Mouse (Mus musculus): ENCODE measurements at regions not wholly inside any gene's neighbourhood (a gene's known extent, or its start where the extent isn't known, plus 50 kb on each side); places are given as distances from the start of the nearest gene placed in this dataset.

- H3K36me3 ChIP-seq (replicated peaks): no peaks in the 10 kb centered on the region
- H3K4me1 ChIP-seq (ENCODE audit: insufficient read depth, low read depth, low read length): no peaks in the 10 kb centered on the region
- ATAC-seq (ENCODE audit: extremely low read depth, insufficient number of reproducible peaks, low FRiP score, poor library complexity, severe bottlenecking) (no peak), DNase-seq (ENCODE audit: low spot score) (no peak)
- H3K27me3 ChIP-seq (ENCODE audit: insufficient read depth, low read length): no peaks in the 10 kb centered on the region
- H3K4me3 ChIP-seq (ENCODE audit: low read depth, low read length): no peak overlapping the region
- TF ChIP-seq GATA1 (IDR thresholded peaks at IDR 0.05; ENCODE audit: borderline replicate concordance, low read length): no peak
- no peak for TF ChIP-seq TAL1 (conservative IDR thresholded peaks at IDR 0.05; ENCODE audit: low read depth, low read length)
- TF ChIP-seq GATA2 (IDR thresholded peaks at IDR 0.05; ENCODE audit: borderline replicate concordance, low read depth, low read length): no peak
- TF ChIP-seq CTCF (IDR thresholded peaks at IDR 0.05; ENCODE audit: low read depth, low read length): no peak
- H3K9me3 ChIP-seq (replicated peaks): peaks cover 21% of the 10 kb centered on the region
Observed at GRCm38 (mm10) chr10:125802923-125803583, 162.9 kb upstream of the Lrig3 start.

DNA sequence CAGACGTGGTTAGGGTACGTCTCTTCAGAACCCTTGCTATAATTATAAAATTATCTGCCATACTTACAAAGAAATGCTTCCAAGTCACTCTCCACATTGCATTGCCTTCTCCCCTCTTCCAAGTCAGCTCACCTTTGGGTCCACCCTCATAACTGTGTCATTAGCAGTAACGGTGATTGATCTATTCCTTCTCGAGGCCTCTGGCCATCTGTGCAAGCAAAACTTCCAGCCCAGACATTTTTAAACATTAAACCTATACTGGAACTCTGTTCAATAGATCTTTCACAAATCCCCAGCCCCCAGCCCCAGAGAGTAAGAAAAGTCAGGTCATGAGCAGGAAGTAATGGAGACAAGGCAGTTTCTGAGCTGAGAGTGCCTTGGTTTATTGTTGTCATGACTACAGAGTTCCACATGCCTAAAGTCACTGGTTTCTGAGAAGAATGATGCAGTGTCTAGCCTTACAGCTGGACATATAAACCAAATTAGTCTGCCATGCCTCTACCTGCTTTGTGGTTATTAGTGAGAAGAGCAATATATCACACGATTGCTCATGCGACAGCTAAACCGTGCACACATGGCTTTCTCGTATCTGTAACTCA lies 156.1 kb upstream of the Lrig3 start:
- ATAC-seq (ENCODE audit: extremely low read depth, insufficient number of reproducible peaks, low FRiP score, poor library complexity, severe bottlenecking) (no peak), DNase-seq (ENCODE audit: low spot score) (no peak)
- Histone ChIP-seq H3K9me3 (replicated peaks) (peaks cover 39% of the 10 kb centered on the region), H3K27me3 (ENCODE audit: insufficient read depth, low read length) (no peaks in the 10 kb centered on the region), H3K4me1 (ENCODE audit: insufficient read depth, low read depth, low read length) (no peaks in the 10 kb centered on the region), H3K4me3 (ENCODE audit: low read depth, low read length) (no peak overlapping the region), H3K36me3 (replicated peaks) (no peaks in the 10 kb centered on the region)
- no peak for TF ChIP-seq TAL1 (conservative IDR thresholded peaks at IDR 0.05; ENCODE audit: low read depth, low read length)
- TF ChIP-seq GATA2 (IDR thresholded peaks at IDR 0.05; ENCODE audit: borderline replicate concordance, low read depth, low read length): no peak
- TF ChIP-seq POLR2AphosphoS5 (IDR thresholded peaks at IDR 0.05; ENCODE audit: insufficient replicate concordance, low read depth, low read length): no peak
- no peak for TF ChIP-seq CTCF (IDR thresholded peaks at IDR 0.05; ENCODE audit: low read depth, low read length)
- TF ChIP-seq GATA1 (IDR thresholded peaks at IDR 0.05; ENCODE audit: borderline replicate concordance, low read length): no peak

- TF ChIP-seq GATA2 (IDR thresholded peaks at IDR 0.05; ENCODE audit: borderline replicate concordance, low read depth, low read length) (no peak), TAL1 (conservative IDR thresholded peaks at IDR 0.05; ENCODE audit: low read depth, low read length) (no peak), GATA1 (IDR thresholded peaks at IDR 0.05; ENCODE audit: borderline replicate concordance, low read length) (no peak), POLR2AphosphoS5 (IDR thresholded peaks at IDR 0.05; ENCODE audit: insufficient replicate concordance, low read depth, low read length) (no peak), CTCF (IDR thresholded peaks at IDR 0.05; ENCODE audit: low read depth, low read length) (no peak)
- no peaks in the 10 kb centered on the region for H3K4me1 ChIP-seq (ENCODE audit: insufficient read depth, low read depth, low read length)
- DNase-seq (ENCODE audit: low spot score) (no peak), ATAC-seq (ENCODE audit: extremely low read depth, insufficient number of reproducible peaks, low FRiP score, poor library complexity, severe bottlenecking) (no peak)
- H3K9me3 ChIP-seq (replicated peaks): peaks cover 42% of the 10 kb centered on the region
- H3K27me3 ChIP-seq (ENCODE audit: insufficient read depth, low read length): no peaks in the 10 kb centered on the region
- H3K36me3 ChIP-seq (replicated peaks): no peaks in the 10 kb centered on the region
- no peak overlapping the region for H3K4me3 ChIP-seq (ENCODE audit: low read depth, low read length)
Observed at GRCm38 (mm10) chr10:125810590-125810989, 155.4 kb upstream of the Lrig3 start.

GRCm38 (mm10) chr10:125814191-125814887 lies 151.6 kb upstream of the Lrig3 start:
- ATAC-seq (ENCODE audit: extremely low read depth, insufficient number of reproducible peaks, low FRiP score, poor library complexity, severe bottlenecking) (no peak), DNase-seq (ENCODE audit: low spot score) (no peak)
- no peaks in the 10 kb centered on the region for H3K4me1 ChIP-seq (ENCODE audit: insufficient read depth, low read depth, low read length)
- no peak overlapping the region for H3K4me3 ChIP-seq (ENCODE audit: low read depth, low read length)
- no peaks in the 10 kb centered on the region for H3K27me3 ChIP-seq (ENCODE audit: insufficient read depth, low read length)
- peaks cover 34% of the 10 kb centered on the region for H3K9me3 ChIP-seq (replicated peaks)
- H3K36me3 ChIP-seq (replicated peaks): no peaks in the 10 kb centered on the region
- TF ChIP-seq POLR2AphosphoS5 (IDR thresholded peaks at IDR 0.05; ENCODE audit: insufficient replicate concordance, low read depth, low read length): no peak
- no peak for TF ChIP-seq GATA2 (IDR thresholded peaks at IDR 0.05; ENCODE audit: borderline replicate concordance, low read depth, low read length)
- no peak for TF ChIP-seq GATA1 (IDR thresholded peaks at IDR 0.05; ENCODE audit: borderline replicate concordance, low read length)
- no peak for TF ChIP-seq CTCF (IDR thresholded peaks at IDR 0.05; ENCODE audit: low read depth, low read length)
- no peak for TF ChIP-seq TAL1 (conservative IDR thresholded peaks at IDR 0.05; ENCODE audit: low read depth, low read length)

GRCm38 (mm10) chr10:125832134-125832533 lies 133.8 kb upstream of the Lrig3 start:
- Histone ChIP-seq H3K9me3 (replicated peaks) (peaks cover 43% of the 10 kb centered on the region), H3K4me1 (ENCODE audit: insufficient read depth, low read depth, low read length) (no peaks in the 10 kb centered on the region), H3K4me3 (ENCODE audit: low read depth, low read length) (no peak overlapping the region), H3K27me3 (ENCODE audit: insufficient read depth, low read length) (no peaks in the 10 kb centered on the region), H3K36me3 (replicated peaks) (no peaks in the 10 kb centered on the region)
- ATAC-seq (ENCODE audit: extremely low read depth, insufficient number of reproducible peaks, low FRiP score, poor library complexity, severe bottlenecking): no peak
- no peak for DNase-seq (ENCODE audit: low spot score)
- no peak for TF ChIP-seq GATA1 (IDR thresholded peaks at IDR 0.05; ENCODE audit: borderline replicate concordance, low read length)
- no peak for TF ChIP-seq CTCF (IDR thresholded peaks at IDR 0.05; ENCODE audit: low read depth, low read length)
- TF ChIP-seq TAL1 (conservative IDR thresholded peaks at IDR 0.05; ENCODE audit: low read depth, low read length): no peak
- TF ChIP-seq POLR2AphosphoS5 (IDR thresholded peaks at IDR 0.05; ENCODE audit: insufficient replicate concordance, low read depth, low read length): no peak
- TF ChIP-seq GATA2 (IDR thresholded peaks at IDR 0.05; ENCODE audit: borderline replicate concordance, low read depth, low read length): no peak

DNA sequence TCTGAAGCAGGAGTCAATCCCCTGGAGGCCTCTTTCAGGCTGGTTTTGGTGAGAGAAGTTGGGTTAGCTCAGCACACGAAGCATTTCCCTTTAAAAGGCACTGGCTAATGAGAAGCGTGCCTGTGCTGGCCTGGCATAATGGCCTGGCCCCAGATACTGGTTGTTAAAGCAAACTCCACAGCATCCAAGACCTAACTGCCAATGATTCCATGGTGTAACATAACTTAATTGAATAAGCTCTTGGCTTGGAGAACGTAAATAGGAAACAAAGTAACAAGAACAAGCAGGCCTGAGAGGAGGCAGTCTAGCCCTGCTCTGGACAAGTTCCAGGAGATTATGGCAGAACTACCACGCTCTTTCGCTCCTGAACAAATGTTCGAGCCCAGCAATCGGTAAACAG lies 133.2 kb upstream of the Lrig3 start:
- Histone ChIP-seq H3K36me3 (replicated peaks) (no peaks in the 10 kb centered on the region), H3K4me3 (ENCODE audit: low read depth, low read length) (no peak overlapping the region), H3K4me1 (ENCODE audit: insufficient read depth, low read depth, low read length) (no peaks in the 10 kb centered on the region), H3K9me3 (replicated peaks) (peaks cover 45% of the 10 kb centered on the region), H3K27me3 (ENCODE audit: insufficient read depth, low read length) (no peaks in the 10 kb centered on the region)
- DNase-seq (ENCODE audit: low spot score) (no peak), ATAC-seq (ENCODE audit: extremely low read depth, insufficient number of reproducible peaks, low FRiP score, poor library complexity, severe bottlenecking) (no peak)
- TF ChIP-seq TAL1 (conservative IDR thresholded peaks at IDR 0.05; ENCODE audit: low read depth, low read length): no peak
- no peak for TF ChIP-seq GATA2 (IDR thresholded peaks at IDR 0.05; ENCODE audit: borderline replicate concordance, low read depth, low read length)
- no peak for TF ChIP-seq POLR2AphosphoS5 (IDR thresholded peaks at IDR 0.05; ENCODE audit: insufficient replicate concordance, low read depth, low read length)
- TF ChIP-seq GATA1 (IDR thresholded peaks at IDR 0.05; ENCODE audit: borderline replicate concordance, low read length): no peak
- no peak for TF ChIP-seq CTCF (IDR thresholded peaks at IDR 0.05; ENCODE audit: low read depth, low read length)
